Mouse (Mus musculus) testis, postnatal 14 days (tissue): Measurements from ENCODE around the gene Fyttd1.

ENCODE experiments used
- DNase-seq: peaks from one replicate; pipeline ENCODE4 v3.0.0; 2021; ENCODE audit warnings: low spot score

Gene Fyttd1

DNA sequence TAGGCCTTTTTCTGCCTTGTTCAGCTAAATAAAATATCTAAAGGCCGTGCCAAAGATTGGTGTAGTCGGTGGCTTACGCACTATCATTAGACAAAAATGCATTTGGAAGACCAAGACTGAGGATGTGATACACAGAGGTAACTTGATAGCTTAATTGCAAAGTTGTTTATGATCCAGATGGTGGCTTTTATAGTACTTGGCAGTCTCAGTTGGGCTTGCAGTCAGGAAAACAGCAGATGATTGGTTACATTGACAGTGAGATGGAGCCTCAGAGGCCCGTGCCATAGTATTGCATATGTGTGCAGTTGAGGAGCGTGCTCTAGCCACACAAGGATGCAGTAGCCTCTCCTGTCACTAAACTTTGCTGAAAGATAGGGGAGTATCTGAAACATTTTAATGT, 65.4 kb downstream of the Fyttd1 start:
- DNase-seq, result no peak

DNA sequence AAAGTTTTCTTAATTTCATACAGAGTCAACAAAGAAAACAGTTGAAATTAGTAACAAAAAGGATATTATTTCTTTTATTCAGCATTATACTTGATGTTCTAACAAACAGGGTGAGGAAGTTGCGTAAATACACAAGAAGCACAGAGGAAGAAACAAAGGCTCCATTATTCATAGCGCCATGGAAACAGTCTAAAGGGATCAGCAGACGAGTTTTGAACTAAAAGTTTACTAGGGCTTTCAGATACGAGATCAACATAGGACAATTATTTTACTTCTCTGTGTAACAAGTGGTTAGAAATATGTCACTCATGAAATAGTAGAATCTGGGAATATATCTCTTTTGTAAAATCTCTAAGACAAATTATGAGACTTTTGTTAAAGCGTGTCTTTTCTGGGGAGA, 68.1 kb downstream of the Fyttd1 start:
- no peak for DNase-seq

DNA sequence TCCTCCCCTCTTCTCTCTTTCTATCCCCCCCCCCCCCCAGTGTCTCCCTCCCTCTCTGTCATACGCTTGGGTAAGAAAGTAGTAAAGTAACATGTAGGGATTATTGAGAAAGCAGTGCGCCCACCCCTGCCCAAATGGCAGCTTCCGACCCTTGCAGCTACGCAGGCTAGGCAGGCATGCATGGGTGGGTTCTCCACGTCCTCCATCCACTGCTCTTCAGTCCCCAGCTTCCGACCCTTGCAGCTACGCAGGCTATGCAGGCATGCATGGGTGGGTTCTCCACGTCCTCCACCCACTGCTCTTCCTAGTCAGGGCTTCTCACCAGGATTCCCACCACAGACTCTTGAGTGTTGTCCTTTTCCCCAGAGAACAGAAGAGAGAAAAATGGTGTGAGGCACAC, 70.7 kb downstream of the Fyttd1 start:
- DNase-seq, result no peak

DNA sequence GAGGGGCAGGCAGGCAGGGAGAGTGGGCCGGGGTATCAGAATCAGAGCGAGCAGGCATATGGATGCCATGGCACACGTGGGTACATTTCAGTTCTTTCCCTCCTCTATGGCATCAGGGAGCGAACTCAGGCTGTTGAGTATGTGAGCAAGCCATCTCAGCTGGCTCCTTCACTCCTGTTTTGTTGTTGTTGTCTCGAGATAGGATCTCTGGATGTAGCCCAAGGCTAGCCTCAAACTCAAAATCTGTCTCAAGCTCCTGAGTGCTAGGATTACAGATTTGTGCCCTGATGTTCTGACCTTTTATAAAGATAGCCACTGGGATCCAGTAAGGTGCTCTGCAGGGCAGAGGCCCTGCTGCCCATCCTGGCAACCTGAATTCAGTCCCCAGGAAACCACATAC, 71.4 kb downstream of the Fyttd1 start:
- no peak for DNase-seq

DNA sequence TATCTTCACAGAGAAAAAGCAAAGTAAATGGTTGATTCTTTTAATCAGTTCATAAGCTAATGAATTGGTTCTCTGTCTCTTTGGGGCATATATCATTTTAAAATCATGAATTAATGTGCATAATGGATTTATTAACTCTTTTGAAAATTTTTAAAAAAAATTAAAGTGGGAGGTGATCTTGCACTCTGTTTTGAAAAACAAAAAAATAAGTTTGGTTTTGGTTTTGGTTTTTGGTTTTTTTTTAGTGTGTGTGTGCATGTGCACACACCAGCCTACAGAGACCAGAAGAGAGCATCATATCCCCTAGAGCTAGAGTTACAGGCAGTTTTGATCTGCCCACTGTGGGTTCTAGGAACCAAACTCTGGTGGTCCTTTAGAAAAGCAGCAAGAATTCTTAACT, 72.0 kb downstream of the Fyttd1 start:
- DNase-seq, result no peak

DNA sequence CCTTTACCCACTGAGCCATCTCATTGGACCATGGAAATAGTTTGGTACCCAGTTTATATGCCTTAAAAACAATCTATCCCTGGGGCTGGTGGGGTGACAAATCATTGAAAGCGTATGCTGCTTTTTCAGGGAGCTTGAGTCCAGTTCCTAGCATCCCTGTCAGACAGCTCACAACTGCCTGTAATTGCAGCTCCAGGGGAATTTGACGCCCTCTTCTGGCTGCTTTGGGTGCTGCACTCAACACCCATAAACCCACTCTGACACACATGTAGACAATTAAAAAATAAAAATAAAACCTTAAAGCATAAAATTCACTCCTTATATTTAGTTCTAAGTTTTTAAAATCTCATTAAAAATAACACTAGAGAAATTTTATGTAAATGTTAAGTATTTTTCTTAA, 73.8 kb downstream of the Fyttd1 start:
- DNase-seq, result no peak

DNA sequence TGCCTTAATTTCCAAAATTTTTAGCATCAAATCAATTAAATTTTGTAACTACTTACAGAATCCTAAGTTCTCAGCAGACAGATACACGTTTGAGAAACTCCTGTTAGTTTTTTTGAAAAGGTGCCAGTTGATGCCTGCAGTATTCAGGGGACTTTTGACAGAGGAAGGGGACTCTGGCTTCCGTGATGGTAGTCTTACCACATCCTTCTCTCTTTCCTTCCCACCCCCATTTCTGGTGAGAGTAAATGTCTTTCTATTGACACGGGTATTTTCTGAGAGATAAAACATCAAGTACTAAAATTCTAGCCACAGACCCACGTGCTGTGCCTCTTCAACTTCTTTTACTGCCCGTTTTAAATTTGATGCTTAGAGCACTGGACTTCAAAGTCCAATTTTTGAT, 76.5 kb downstream of the Fyttd1 start:
- no peak for DNase-seq

DNA sequence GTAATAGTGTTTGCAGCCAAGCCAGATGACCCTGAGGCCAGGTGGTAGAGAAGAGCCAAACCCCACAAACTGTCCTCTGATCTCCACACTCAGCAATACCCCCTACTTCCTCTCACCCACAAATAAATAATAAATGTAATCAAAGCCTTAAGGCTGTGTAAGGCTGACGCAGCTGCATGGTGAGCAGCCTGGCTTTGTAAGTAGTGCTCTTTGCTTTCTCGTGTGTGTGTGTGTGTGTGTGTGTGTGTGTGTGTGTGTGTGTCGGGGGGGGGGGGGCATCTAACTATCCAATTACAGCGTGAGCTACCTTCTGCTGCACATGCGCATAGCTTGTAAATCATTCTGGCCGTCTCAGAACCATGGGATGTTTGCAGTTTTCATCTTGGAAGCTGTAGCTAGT, 77.0 kb downstream of the Fyttd1 start:
- DNase-seq, result no peak

DNA sequence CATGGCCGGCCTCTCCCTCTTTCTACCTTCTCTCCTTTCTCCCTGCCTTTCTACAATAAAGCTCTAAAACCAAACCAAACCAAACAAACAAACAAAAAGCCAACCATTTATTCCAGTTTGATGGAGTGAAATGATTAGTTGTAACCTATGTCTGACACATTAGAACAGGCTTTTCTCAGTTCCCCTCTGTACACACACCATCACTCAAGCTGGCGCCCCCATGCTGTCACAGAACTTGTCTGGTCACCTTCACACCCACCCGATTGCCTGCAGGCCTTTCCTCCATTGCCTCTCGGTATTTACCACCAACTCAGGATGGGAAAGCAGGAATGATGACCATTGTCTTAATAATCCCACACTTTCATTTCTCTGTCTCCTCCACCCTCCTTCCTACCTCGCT, 79.6 kb downstream of the Fyttd1 start:
- no peak for DNase-seq
